Mouse (Mus musculus) retina, postnatal 1 day (tissue): ENCODE measurements at regions not wholly inside any gene's neighbourhood (a gene's known extent, or its start where the extent isn't known, plus 50 kb on each side); places are given as distances from the start of the nearest gene placed in this dataset.

ENCODE experiments used
- DNase-seq: peaks from one replicate; pipeline ENCODE4 v3.0.0-alpha.2; 2012

DNA sequence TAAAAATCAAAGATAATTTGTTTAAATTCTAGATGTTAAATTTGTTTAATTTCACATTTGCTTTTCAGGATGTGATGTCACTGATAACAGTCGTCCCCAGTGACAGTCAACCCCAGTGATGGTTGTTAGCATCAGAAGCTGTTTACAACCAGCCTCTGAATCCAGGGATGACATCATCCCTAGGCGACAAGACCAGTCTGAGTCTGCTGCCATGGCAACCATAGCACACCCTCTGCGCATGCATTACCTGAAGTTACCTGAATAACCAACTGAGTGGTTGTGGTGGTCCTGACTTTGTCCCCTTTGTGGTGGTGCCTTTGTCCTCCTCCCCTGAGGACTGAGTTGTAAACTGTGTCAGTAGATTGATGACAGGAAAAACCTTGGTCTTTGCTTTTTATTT, 92.0 kb upstream of the Zfp644 start:
- DNase-seq: peak; percentile 46

DNA sequence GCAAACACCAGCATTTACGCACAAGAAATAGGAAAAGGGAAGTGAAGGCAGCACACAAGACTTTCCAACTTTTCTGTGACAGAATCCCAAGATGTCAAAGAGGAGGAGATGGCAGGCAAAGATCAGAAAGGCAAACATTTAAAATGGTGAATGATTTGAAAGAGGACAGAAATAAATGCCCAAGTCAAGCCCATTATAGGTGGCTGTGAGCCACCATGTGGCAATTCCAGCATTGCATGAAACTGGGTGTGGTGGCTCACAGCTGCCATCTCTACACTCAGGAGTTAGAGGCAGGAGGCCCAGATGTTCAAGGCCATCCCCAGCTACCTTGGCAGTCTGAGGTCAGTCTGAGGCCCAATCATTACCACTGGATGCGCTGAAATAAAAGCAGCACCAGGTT, 88.0 kb upstream of the Zfp644 start:
- no peak for DNase-seq

GRCm38 (mm10) chr5:106783864-106784609, 87.0 kb upstream of the Zfp644 start:
- no peak for DNase-seq

GRCm38 (mm10) chr5:106780749-106781148, 83.7 kb upstream of the Zfp644 start:
- no peak for DNase-seq

DNA sequence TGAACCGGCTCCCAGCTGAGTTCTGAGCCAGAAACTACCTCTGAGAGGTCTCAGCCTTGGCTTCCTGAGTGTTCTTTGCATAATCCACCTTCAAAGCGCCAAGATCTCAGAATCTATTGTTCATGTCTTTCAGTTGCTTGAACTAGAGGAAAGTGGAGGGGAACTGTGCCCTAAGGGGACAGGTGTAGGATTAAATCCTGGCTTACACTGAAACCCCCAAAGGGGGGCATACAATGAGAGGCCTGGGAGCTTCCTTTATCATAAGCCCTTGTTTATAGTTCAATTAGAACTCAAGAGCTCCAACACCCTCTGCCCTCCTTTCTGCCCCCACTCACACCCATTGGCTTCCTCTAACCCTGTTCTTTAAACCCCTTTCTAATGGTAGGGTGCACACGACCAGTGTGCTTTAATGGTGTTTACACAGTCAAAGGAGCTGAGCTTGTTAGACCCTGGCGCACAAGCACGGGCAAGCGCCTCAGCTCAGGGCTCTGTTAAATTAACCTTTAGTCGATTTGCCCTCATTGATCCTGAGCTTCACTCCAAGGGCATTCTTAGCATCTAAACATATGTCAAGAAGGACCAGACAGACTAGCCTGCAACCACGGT, 81.2 kb upstream of the Zfp644 start:
- no peak for DNase-seq

- DNase-seq: no peak
These were observed 78.1 kb upstream of the Zfp644 start for GRCm38 (mm10) chr5:106775010-106775693.

GRCm38 (mm10) chr5:106773201-106773934, 76.3 kb upstream of the Zfp644 start:
- DNase-seq: peak; percentile 16

DNA sequence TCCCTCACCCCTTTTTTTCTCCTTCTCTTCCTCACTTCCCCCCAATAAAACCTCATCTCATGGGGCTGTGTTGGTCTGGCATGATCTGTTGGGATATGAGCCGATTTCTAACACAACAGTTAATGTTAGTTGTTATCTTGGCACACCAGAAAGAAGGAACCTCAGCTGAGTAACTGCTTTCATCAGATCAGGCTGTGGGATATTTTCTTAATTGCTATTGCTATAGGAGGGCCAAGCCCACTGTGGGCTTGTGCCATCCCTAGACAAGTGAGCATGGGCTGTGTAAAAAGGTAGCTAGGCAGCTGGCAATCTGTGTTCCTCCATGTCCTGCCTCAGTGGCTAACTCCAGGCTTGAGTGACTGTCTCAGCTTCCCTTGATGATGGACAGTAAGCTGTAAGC, 73.9 kb upstream of the Zfp644 start:
- no peak for DNase-seq

DNA sequence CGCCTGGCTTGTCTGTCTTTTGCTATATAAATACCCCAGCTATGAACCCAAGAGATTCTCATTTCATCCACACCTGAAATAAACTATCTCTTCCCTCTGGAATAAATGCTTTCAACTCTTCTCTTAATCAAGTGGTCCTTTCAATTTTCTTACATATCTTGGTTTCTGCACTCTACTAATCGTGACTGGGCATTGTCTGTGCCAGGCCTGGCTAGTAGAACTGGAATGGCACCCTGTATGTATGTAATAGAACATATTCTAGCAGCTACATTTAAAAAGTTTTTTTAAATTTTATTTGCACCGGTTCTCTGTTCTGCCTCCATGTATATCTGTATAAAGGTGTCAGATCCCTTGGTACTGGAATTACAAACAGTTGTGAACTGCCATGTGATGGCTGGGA, 68.2 kb upstream of the Zfp644 start:
- DNase-seq: no peak

GRCm38 (mm10) chr5:106763283-106763682, 66.2 kb upstream of the Zfp644 start:
- DNase-seq: peak; percentile 26

GRCm38 (mm10) chr5:106758036-106758435, 60.9 kb upstream of the Zfp644 start:
- no peak for DNase-seq

DNA sequence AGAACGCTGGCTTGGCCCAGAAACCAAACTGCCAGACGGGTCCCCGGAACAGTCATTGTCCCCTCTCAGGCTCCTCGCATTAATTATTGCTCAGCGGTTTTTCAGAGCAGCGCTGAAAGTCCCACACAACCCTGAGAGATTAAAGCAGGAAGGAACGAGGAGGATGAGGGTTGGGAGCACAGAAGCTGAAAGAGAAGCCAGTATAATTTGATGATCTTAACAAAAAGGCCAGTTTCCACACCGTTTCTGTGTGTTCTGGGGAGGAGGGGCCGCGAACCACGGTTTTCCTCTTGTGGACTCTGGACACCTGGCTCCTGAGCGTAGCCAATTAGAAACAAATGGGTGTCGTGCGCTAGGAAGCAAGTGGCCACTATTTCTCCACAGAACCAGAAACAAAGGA, 60.3 kb upstream of the Zfp644 start:
- peak; percentile 43 for DNase-seq

GRCm38 (mm10) chr5:106756937-106757371, 59.9 kb upstream of the Zfp644 start:
- DNase-seq: peak; percentile 80

GRCm38 (mm10) chr5:106753289-106753688, 56.2 kb upstream of the Zfp644 start:
- no peak for DNase-seq

DNA sequence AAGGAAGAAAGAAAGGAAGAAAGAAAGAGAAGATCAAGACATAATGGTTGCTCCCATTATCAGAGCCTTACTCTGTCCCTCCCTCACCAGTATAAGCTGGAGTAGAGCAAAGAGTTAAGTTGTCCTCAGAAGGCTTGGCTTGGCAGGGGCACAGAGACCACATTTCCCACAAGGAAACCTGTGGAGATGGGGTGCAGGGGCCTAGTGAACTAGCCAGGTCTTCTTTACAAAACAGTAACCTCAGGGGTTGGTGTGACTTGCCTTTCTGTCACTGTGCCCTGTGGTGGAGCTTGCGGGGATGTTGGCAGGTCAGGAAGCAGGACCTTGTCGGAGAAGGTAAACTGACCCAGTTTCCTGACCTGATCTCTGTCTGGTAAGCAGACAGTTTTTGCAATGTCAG, 53.1 kb upstream of the Zfp644 start:
- no peak for DNase-seq

DNA sequence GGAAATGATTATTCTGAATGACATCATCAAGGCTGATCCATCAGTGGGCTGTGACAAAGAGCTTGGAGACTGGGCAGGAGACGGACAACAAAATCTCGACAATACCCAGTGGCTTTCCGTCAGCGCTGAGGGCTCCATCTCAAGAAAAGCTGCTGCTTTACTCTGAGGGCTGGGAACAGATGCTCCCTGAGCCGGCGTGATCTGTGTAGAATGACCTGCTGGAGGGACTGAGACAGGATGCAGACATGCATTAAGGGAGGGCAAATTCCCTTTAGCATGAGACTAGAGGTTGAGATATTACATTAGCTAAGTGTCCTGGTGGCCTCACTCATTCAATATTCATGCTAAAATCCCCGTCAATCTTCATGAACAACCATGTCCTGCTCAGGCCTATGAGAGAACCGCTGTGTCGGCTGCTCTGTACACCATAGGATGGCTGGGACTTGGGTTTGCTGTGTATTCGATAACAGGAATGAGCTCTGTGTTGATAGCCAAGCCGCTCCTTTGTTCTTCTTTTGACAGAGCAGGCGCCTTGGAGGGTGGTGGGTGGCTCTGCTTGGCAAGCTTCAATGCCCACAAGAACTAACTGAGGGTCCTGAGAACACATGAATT, 51.5 kb upstream of the Zfp644 start:
- DNase-seq: peak; percentile 49
